Mouse (Mus musculus) erythroblast, embryonic 14.5 days (primary cell): Measurements from ENCODE around the gene Grid2ip. TPM values are rescaled to one million over a fixed set of nuclear protein-coding genes. Genes with fewer than 3 reads are reported as not detected.

ENCODE experiments used
- H3K27me3 ChIP-seq: 2 replicates; pipeline ENCODE4 v1.6.1; 2012; ENCODE audit warnings: inconsistent platforms; ENCODE audit not compliant: control insufficient read depth
- H3K36me3 ChIP-seq: 2 replicates; pipeline ENCODE4 v1.6.1; 2012; ENCODE audit warnings: mild to moderate bottlenecking, inconsistent platforms; ENCODE audit not compliant: control insufficient read depth
- H3K4me1 ChIP-seq: 2 replicates; pipeline ENCODE4 v1.6.1; 2012; ENCODE audit warnings: inconsistent platforms; ENCODE audit not compliant: control insufficient read depth
- H3K4me3 ChIP-seq: replicated peaks from 2 replicates; pipeline ENCODE3; 2012; ENCODE audit warnings: moderate library complexity, mild to moderate bottlenecking, inconsistent platforms
- H3K9me3 ChIP-seq: 2 replicates; pipeline ENCODE4 v1.6.1; 2012; ENCODE audit warnings: low read length, inconsistent platforms, mixed read lengths; ENCODE audit not compliant: control insufficient read depth
- GATA1 ChIP-seq: IDR thresholded peaks from 2 replicates; pipeline ENCODE4 v1.6.1; 2012; ENCODE audit warnings: low read length, inconsistent platforms, mixed read lengths
- TAL1 ChIP-seq: IDR thresholded peaks from 3 replicates; pipeline ENCODE4 v1.6.1; 2012; ENCODE audit warnings: low read length, inconsistent platforms, mixed read lengths
- polyA plus RNA-seq: library from polyadenylated mRNA; stranded (reverse); fragments of >175 nt; gene quantifications from 2 replicates; pipeline ENCODE4 v1.2.3, GENCODE M21; 2012

Grid2ip gene
- polyA plus RNA-seq, result not detected in 2 replicates

DNA sequence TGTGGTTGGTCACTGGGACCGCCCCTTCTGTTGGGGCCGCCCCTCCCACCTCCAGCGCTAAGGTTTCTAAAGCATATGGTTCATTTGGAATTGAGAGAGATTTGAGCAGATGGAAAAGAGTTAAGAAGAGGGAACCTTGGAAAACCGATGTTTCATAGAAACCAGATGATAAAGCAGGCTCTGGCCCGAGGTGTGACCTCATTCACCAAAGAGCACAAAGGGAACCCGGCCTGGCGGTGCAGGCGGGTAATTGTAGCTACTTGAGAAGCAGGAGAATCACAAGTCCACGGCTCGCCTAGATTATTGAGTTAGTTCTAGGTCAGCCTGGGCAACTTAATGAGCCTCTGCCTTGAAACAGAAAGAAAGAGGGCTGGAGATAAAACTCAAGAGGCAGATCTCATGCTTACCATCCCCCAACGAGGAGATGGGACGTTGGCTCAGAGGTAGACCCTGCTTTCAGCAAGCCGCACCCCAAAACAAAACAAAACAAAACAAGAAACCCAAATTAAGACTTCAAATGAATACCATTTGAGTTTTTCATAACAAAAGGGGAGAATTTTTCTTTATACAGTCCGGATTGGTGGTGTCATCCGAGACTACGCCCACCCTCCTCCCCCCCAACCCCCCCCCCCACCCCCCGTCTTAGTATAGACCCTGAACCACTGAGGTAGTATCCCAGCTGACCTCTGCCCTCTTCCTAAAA is at the start of gene Grid2ip:
Grid2ip (plus strand) TSS at position 653 of the 703 bp plus-strand sequence.
- TF ChIP-seq GATA1, result no peak
- no peak for TF ChIP-seq TAL1
- peaks cover 18% of the 10 kb centered on the region for H3K9me3 ChIP-seq
- H3K36me3 ChIP-seq, result no peaks in the 10 kb centered on the region
- H3K27me3 ChIP-seq, result peaks cover 54% of the 10 kb centered on the region
- H3K4me1 ChIP-seq, result no peaks in the 10 kb centered on the region; the same call in 1 of the 2 replicates
- no peak within 1 kb of the TSS for H3K4me3 ChIP-seq

DNA sequence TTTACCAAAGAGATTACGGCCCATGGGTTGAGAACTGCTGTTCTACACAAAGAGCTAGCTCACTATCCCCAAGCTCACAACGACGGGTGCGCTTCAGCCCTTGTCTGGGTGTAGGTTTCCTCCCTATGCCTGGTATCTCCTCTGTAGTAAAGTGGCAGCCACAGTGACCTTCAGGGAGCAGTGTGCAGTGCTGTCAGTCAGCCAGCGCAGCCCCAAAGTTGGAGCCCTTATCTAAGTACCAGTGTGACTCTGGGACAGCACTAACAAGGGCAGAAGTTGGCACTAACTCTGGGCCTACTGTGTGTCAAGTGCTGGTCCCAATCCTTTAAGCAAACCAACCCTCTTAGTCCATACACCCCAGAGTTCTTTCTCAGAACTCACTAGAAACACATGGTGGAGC is 48.3 kb upstream of the Grid2ip start:
- peaks cover 98% of the 10 kb centered on the region for H3K36me3 ChIP-seq
- H3K4me3 ChIP-seq, result no peak overlapping the region
- H3K9me3 ChIP-seq, result peaks cover 4% of the 10 kb centered on the region; the same call in 1 of the 2 replicates
- H3K27me3 ChIP-seq, result no peaks in the 10 kb centered on the region
- H3K4me1 ChIP-seq, result peaks cover 44% of the 10 kb centered on the region
- no peak for TF ChIP-seq TAL1
- no peak for TF ChIP-seq GATA1

DNA sequence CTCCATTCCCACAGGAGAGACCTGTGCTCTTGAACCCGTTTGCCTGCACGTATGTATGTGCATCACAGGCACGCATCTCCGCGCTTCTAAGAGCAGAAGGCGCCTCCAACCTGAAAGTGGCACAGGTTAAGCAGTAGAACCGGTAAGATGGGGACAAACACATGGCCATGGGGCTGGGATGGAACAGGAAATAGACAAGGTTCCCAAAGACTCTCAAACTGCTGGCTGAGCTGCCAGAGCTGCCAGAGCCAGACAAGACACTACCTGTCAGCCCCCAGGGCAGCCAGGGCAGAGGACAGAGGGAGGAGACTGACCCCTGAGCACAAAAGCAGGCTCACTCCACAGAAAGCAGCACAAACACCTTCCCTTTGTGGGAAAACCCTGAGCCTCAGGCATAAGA is 47.2 kb upstream of the Grid2ip start:
- H3K9me3 ChIP-seq, result peaks cover 4% of the 10 kb centered on the region; the same call in 1 of the 2 replicates
- peaks cover 55% of the 10 kb centered on the region for H3K4me1 ChIP-seq
- no peaks in the 10 kb centered on the region for H3K27me3 ChIP-seq
- H3K36me3 ChIP-seq, result peaks cover 91% of the 10 kb centered on the region
- no peak overlapping the region for H3K4me3 ChIP-seq
- TF ChIP-seq GATA1 (no peak), TAL1 (no peak)

DNA sequence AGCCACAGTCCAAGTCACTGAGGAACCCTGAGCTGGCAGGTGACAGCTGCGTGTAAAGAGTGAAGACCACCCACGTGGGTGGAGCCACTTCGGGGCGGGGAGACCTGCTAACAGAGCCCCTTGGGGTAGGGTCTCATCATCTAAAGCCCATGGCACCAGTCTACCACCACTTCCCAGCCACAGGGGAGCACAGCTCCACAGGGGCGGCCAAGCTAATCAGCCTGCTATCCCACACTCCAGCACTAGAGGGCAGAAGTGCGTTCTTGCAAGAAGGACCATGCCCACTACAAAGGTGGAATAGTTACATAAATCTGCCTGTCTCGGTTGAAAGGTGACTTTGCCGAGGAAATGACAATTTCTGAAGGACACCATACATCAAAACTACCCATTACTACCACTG is 45.3 kb upstream of the Grid2ip start:
- Histone ChIP-seq H3K9me3 (no peaks in the 10 kb centered on the region), H3K4me3 (no peak overlapping the region), H3K4me1 (peaks cover 63% of the 10 kb centered on the region), H3K27me3 (no peaks in the 10 kb centered on the region), H3K36me3 (peaks cover 84% of the 10 kb centered on the region)
- no peak for TF ChIP-seq GATA1
- no peak for TF ChIP-seq TAL1

DNA sequence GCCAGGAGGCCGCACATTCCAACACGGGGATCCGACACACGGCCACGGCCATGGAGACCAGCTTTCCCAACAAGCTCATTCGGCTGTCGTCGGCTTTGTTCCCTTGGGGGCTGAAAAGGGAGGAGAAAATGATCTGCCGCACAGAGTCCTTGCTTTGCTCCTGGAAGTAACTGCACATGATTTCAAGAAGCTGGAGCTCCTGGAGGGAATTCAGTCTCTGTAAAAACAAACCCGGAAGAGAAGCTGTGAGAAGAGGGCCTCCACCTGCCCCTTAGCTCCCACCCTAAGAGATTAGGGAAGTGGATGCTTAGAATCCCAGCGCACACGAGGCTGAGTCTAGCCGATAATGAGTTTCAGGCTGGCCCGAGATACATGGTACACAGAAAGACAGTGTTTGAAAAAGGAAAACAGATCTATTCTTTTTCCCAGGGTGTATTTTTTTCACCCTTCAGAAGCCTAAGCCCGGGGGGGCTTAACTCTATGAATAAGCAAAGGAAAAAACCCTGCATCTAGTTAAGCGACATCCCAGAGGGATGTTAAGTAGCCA is 42.9 kb upstream of the Grid2ip start:
- TF ChIP-seq TAL1, result no peak
- TF ChIP-seq GATA1, result no peak
- peaks cover 81% of the 10 kb centered on the region for H3K36me3 ChIP-seq
- peak overlapping the region; percentile 87 for H3K4me3 ChIP-seq
- H3K4me1 ChIP-seq, result peaks cover 63% of the 10 kb centered on the region
- no peaks in the 10 kb centered on the region for H3K9me3 ChIP-seq
- H3K27me3 ChIP-seq, result no peaks in the 10 kb centered on the region

DNA sequence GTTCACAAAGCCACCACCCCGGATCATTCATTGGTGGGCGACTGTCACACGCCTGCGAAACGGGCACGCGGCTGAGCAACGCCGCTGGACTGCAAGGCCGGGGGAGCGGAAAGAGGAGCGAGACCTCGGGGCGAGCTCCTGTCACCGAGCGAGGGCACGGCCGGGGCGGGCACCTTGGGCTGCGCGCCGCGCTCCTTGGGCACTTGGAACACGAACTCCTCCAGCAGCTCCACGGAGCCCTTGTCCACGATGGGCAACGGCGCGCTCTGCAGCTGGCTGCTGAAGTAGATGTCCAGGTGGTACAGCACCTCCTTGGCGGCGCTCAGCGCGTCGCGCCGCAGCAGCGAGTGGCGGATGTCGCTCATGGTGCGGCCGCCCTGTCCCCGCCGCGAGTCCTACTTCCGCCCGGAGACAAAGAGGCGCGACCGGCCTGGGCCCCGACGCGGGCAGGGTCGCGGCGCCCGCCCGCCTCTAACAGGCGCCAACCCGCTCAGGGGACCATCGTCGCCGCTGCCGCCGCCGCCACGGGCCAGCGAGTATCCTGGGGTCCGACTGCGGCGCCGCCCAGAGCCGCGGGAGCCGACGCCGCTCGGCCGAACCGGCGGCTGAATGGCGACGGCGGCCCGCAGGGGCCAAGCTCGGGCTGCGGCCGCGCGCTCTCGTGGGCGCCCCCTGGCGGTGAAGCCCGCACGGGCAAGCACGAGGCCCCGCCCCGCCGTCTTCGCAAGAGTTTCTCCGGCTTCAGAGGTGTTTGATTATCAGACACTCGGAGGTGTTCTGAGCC is 42.2 kb upstream of the Grid2ip start, which contains the start of gene E130309D02Rik:
E130309D02Rik (minus strand) TSS at position 631 of the 784 bp plus-strand sequence.
- Histone ChIP-seq H3K4me1 (peaks cover 56% of the 10 kb centered on the region), H3K9me3 (no peaks in the 10 kb centered on the region), H3K4me3 (peak within 1 kb of the TSS; percentile 87), H3K27me3 (no peaks in the 10 kb centered on the region), H3K36me3 (peaks cover 81% of the 10 kb centered on the region)
- TF ChIP-seq TAL1 (no peak), GATA1 (no peak)

DNA sequence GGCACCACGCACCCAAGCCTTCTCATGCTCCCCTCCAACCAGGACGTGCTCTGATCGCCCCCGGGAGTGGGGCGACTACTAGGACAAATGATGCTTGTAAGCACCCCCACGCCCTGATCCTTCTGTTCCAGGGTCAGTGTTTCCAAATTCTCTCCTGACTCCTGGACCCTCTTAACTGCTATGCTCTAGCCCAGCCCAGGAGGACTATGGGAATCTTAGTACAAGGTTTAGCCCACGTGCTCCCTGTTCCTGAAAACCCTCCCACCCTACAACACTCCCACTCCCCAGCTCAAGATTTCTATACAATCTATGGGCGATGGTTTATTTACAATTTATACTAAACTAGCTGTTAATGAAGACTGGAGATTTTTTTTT is 41.6 kb upstream of the Grid2ip start:
- no peak for TF ChIP-seq GATA1
- TF ChIP-seq TAL1, result no peak
- Histone ChIP-seq H3K27me3 (no peaks in the 10 kb centered on the region), H3K36me3 (peaks cover 81% of the 10 kb centered on the region), H3K4me1 (peaks cover 50% of the 10 kb centered on the region), H3K4me3 (peak overlapping the region; percentile 87), H3K9me3 (no peaks in the 10 kb centered on the region)

DNA sequence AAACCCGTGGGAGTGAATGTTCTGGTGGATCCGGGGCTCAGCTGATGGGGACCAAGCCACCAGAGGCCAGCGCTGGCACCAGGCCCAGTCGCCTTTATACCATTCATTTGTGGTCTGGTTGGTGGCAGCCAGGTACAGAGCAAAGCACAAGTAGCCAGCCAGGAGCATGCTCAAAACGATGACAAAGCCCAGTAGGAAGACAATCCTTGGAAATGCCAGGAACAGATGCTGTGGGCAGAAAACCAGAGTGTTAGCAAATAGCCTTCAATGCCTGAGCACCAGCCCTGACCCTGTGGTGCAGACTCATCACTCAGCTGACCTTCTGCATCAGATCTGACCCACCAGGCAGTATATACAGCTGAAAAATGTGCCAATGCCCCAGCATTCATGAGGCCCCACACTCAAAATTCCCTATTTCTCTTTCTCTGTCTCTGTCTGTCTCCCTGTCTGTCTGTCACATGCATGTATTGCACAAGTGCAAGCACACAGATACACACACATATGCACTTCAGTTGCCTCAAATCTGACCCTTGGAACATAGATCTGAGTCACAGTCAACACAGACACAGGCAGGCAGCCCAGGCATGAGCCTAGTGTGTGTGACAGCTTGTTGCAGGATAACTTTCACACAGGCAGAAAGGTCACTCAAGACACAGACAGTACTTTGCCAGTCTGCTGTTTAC is 40.4 kb upstream of the Grid2ip start:
- peaks cover 81% of the 10 kb centered on the region for H3K36me3 ChIP-seq
- H3K9me3 ChIP-seq, result no peaks in the 10 kb centered on the region

More for the DNA sequence above, 40.4 kb upstream of the Grid2ip start:
- TF ChIP-seq GATA1, result no peak
- no peak for TF ChIP-seq TAL1
- H3K4me1 ChIP-seq, result peaks cover 38% of the 10 kb centered on the region
- H3K27me3 ChIP-seq, result no peaks in the 10 kb centered on the region
- no peak overlapping the region for H3K4me3 ChIP-seq
